Mouse (Mus musculus) E14TG2a.4 (cell line): ENCODE measurements around the gene Mllt11.
A peak's percentile ranks its signal among the peaks of the same experiment; 100 is the strongest.

ENCODE experiments used
- H3K27me3 ChIP-seq: 2 replicates; pipeline ENCODE4 v1.6.1; 2014; ENCODE audit warnings: low read length, control low read depth; ENCODE audit not compliant: insufficient read depth
- H3K36me3 ChIP-seq: 2 replicates; pipeline ENCODE4 v1.6.1; 2014; ENCODE audit warnings: low read length, control low read depth; ENCODE audit not compliant: insufficient read depth
- H3K4me1 ChIP-seq: replicated peaks from 2 replicates; pipeline ENCODE4 v1.6.1; 2014; ENCODE audit warnings: low read depth, low read length, control low read depth
- H3K4me3 ChIP-seq: replicated peaks from 2 replicates; pipeline ENCODE4 v1.5.1; 2014; ENCODE audit warnings: mild to moderate bottlenecking, low read length
- H3K9me3 ChIP-seq: 2 replicates; pipeline ENCODE4 v1.6.1; 2014; ENCODE audit warnings: low read length, control low read depth
- CTCF ChIP-seq: conservative IDR thresholded peaks from 2 replicates; pipeline ENCODE4 v1.5.1; 2014; ENCODE audit warnings: low read length
- NANOG ChIP-seq: IDR thresholded peaks from 2 replicates; pipeline ENCODE4 v1.6.1; 2014; ENCODE audit warnings: borderline replicate concordance, low read length, mixed read lengths
- POU5F1 ChIP-seq: IDR thresholded peaks from 2 replicates; pipeline ENCODE4 v1.6.1; 2014; ENCODE audit warnings: low read length, borderline replicate concordance

Gene Mllt11

DNA sequence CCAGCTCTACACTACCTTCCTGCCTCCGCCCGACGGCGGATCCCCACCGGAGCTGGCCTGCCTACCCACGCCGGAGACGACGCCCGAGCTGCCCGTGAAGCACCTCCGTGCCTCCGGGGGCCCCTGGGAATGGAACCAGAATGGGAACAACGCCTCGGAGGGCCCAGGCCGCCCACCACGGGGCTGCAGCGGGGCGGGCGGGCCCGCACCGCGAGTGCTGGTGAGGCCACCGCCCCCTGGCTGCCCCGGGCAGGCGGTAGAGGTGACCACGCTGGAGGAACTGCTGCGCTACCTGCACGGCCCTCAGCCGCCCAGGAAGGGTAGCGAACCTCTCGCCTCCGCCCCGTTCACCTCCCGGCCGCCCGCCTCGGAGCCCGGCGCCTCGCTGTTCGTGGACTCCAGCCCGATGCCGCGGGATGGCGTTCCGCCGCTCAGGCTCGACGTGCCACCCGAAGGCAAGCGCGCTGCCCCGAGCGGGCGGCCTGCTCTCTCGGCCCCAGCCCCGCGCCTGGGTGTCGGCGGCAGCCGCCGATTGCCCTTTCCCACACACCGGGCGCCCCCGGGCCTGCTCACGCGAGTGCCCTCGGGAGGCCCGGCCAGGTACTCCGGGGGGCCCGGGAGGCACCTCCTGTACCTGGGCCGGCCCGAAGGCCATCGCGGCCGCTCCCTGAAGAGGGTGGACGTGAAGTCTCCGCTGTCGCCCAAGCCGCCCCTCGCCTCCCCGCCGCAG, 59.3 kb downstream of the Mllt11 start:
- peaks cover 43% of the 10 kb centered on the region for H3K4me1 ChIP-seq
- no peaks in the 10 kb centered on the region for H3K9me3 ChIP-seq
- H3K4me3 ChIP-seq = peak overlapping the region; percentile 75
- TF ChIP-seq NANOG = no peak
- no peak for TF ChIP-seq CTCF
- no peak for TF ChIP-seq POU5F1
- H3K27me3 ChIP-seq = peaks cover 46% of the 10 kb centered on the region
- peaks cover 44% of the 10 kb centered on the region for H3K36me3 ChIP-seq

DNA sequence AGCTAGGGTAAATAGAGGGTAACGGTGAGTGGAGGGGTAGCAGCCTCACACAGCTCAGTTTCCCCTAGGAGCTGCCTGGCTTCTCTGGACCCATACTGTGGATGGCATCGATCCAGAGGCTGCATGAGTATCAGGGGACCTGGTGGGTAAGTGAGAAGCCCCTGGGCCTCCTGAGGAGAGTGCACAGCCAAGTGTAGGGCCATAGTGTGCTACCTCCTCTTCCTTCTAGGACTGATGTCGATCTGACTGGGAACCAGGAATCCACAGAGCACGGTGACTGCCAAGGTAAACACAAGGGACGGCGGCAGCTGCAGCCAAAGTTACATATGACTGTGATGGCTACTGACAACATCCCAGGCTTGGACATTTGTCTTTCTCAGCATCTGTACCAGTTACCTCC, 60.9 kb downstream of the Mllt11 start:
- TF ChIP-seq CTCF (no peak), NANOG (no peak), POU5F1 (no peak)
- Histone ChIP-seq H3K36me3 (peaks cover 58% of the 10 kb centered on the region), H3K9me3 (no peaks in the 10 kb centered on the region), H3K27me3 (peaks cover 46% of the 10 kb centered on the region), H3K4me3 (no peak overlapping the region), H3K4me1 (peaks cover 40% of the 10 kb centered on the region)

DNA sequence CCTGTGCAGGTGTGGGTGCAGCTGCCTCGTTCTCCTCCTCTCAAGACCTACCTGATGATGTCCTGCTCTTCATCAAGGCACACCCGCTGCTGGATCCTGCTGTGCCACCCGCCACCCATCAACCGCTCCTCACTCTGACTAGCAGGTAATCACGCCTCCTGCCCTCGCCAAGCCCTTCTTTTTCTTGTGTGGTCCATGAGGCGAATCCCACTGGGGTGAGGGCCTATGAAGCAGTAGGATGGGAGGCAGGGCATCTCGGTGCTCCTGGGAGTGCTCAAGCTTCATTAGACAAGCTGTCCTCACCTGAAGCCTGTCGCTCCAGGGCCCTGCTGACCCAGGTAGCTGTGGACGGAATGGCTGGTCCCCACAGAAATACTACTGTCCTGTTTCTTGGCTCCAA, 62.0 kb downstream of the Mllt11 start:
- TF ChIP-seq CTCF (no peak), NANOG (no peak), POU5F1 (no peak)
- H3K27me3 ChIP-seq = peaks cover 44% of the 10 kb centered on the region
- no peak overlapping the region for H3K4me3 ChIP-seq
- no peaks in the 10 kb centered on the region for H3K9me3 ChIP-seq
- H3K36me3 ChIP-seq = peaks cover 68% of the 10 kb centered on the region
- peaks cover 34% of the 10 kb centered on the region for H3K4me1 ChIP-seq
